Mouse (Mus musculus) megakaryocyte, embryonic 14.5 days (primary cell): ENCODE measurements at regions not wholly inside any gene's neighbourhood (a gene's known extent, or its start where the extent isn't known, plus 50 kb on each side); places are given as distances from the start of the nearest gene placed in this dataset.

Experiments used
- FLI1 ChIP-seq: IDR thresholded peaks from 2 replicates; pipeline ENCODE4 v1.6.1; 2012; ENCODE audit warnings: low read length, inconsistent platforms, mixed read lengths
- GATA1 ChIP-seq: IDR thresholded peaks from 3 replicates; pipeline ENCODE4 v1.6.1; 2012; ENCODE audit warnings: mixed read lengths, low read length, inconsistent platforms, borderline replicate concordance

GRCm38 (mm10) chr8:26724628-26725027 lies 252.5 kb upstream of the Zfp703 start:
- TF ChIP-seq GATA1: no peak
- no peak for TF ChIP-seq FLI1
